Mouse (Mus musculus): Measurements from ENCODE around the gene Xkr7. TPM values are rescaled to one million over a fixed set of nuclear protein-coding genes. Genes with fewer than 3 reads are reported as not detected.

The Xkr7 gene
- polyA plus RNA-seq, 1 experiment from 2014 or later, result 1.0 TPM

DNA sequence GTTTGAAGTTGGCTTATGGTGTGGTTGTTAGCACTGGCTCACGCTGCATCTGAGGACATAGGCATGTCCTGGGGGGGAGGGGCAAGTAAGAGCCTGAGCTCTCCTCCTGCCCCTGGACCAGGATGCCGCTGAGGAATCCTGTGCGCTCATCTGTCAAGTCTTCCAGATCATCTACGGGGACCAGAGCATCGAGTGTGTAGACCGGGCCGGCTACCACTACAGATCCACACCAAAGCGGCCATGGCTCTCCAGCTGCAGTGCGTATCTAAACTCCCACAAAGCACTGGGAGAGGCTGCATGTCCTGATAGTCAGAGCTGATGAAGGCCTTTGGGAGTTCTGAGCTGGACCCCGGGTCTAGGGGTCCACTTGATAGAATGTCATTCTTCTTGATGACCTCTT, 43.0 kb downstream of the Xkr7 start:
- no peak for DNase-seq
- peaks cover 32% of the 10 kb centered on the region for H3K27me3 ChIP-seq (ENCODE audit: control insufficient read depth, insufficient read depth, low read length)
- WGBS, result 88% methylated on average over 10 of the region's 10 CpGs

DNA sequence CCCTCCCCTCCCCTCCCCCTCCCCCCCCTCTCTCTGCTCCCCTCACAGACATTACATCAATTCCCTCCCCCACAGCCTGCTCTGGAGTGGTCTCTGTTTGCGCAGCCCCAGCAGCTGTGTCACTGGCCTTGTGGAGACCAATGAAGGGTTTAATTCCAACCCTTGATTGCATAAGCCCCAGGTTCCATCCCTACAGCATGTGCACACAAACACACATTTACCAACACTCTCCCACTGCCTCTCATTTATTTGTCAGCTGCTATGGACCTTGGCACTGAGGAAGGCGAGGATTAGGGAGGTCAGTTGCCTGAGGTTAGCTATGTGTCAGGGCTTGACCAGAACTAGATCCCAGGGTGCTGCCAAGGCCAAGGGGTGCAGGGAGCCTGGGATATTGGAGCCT, 44.3 kb downstream of the Xkr7 start:
- Histone ChIP-seq H3K9ac (replicated peaks; ENCODE audit: low read length) (no peak overlapping the region), H3K4me3 (replicated peaks; ENCODE audit: low read depth, low read length) (no peak overlapping the region), H3K27me3 (ENCODE audit: control insufficient read depth, insufficient read depth, low read length) (peaks cover 21% of the 10 kb centered on the region), H3K27ac (replicated peaks; ENCODE audit: low read depth, low read length) (no peak overlapping the region), H3K4me1 (ENCODE audit: control insufficient read depth, insufficient read depth, low read length) (0 out of 2 replicates have a peak, but pooled peaks cover 4% of the 10 kb centered on the region), H3K36me3 (ENCODE audit: control insufficient read depth, insufficient read depth, low read length) (no peaks in the 10 kb centered on the region), H3K4me2 (ENCODE audit: low read length) (no peak overlapping the region), H3K9me3 (ENCODE audit: control insufficient read depth, low read length) (no peaks in the 10 kb centered on the region)
- DNase-seq (no peak), ATAC-seq (ENCODE audit: low FRiP score, low TSS enrichment) (no peak)
- 53% methylated on average over 2 of the region's 2 CpGs for WGBS

More for the DNA sequence above, 43.0 kb downstream of the Xkr7 start:
- no peaks in the 10 kb centered on the region for H3K9me3 ChIP-seq (ENCODE audit: control insufficient read depth, low read length)
- H3K4me3 ChIP-seq (replicated peaks; ENCODE audit: low read depth, low read length), result no peak overlapping the region
- no peaks in the 10 kb centered on the region for H3K36me3 ChIP-seq (ENCODE audit: control insufficient read depth, insufficient read depth, low read length)
- 0 out of 2 replicates have a peak, but pooled peaks cover 8% of the 10 kb centered on the region for H3K4me1 ChIP-seq (ENCODE audit: control insufficient read depth, insufficient read depth, low read length)
- no peak overlapping the region for H3K4me2 ChIP-seq (ENCODE audit: low read length)
- no peak for ATAC-seq (ENCODE audit: low FRiP score, low TSS enrichment)
- no peak overlapping the region for H3K27ac ChIP-seq (replicated peaks; ENCODE audit: low read depth, low read length)
- H3K9ac ChIP-seq (replicated peaks; ENCODE audit: low read length), result no peak overlapping the region

DNA sequence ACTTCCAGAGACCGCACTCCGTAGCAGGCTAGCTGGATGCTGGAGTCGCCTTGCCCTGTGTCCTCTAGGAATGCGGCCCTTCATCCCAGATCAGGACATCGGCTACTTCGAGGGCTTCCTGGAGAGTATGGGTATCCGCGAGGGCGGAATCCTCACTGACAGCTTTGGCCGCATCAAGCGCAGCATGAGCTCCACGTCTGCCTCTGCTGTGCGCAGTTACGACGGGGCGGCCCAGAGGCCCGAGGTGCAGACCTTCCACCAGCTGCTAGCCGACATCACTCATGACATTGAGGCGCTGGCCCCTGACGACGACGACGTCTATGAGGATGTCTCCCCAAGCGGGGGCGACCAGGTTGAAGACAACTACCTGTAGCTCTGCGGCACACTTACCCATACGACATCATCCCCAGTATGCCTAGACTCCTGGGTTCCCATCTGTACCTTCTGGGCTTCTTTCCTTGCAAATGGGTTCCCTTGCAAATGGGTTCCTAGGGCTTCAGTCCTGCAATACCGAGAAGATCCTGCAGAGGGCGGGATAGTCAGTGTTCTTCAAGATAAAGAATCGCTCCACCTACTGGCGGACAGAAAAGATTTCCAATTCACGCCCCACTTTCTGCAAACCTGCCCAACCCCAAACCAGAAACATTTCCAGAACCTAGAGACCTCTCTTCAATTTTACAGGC, 49.3 kb downstream of the Xkr7 start:
- H3K36me3 ChIP-seq (ENCODE audit: control insufficient read depth, insufficient read depth, low read length), result no peaks in the 10 kb centered on the region
- no peak for ATAC-seq (ENCODE audit: low FRiP score, low TSS enrichment)
- 35% methylated on average over 32 of the region's 32 CpGs for WGBS

DNA sequence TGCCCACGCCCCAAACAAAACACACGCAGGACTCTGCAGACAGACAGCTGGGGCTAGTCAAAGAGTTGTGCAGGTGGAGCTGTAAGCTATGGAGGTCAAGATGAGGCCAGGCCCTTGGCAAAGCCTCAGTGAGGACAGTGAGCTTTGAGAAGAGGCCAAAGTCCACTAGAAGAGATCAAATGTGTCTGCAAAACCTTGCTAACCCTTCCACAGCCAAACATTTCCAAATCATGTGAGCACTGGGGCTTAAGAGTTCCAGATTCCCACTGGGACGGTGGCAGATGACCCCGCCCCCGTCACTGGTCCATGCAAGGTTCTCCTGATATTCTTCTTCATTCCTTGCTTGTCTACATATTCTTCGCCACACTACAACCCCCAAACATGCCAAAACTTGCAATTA, 50.2 kb downstream of the Xkr7 start:
- ATAC-seq (ENCODE audit: low FRiP score, low TSS enrichment) (no peak), DNase-seq (no peak)
- H3K27ac ChIP-seq (replicated peaks; ENCODE audit: low read depth, low read length), result no peak overlapping the region
- H3K27me3 ChIP-seq (ENCODE audit: control insufficient read depth, insufficient read depth, low read length), result no peaks in the 10 kb centered on the region
- H3K4me1 ChIP-seq (ENCODE audit: control insufficient read depth, insufficient read depth, low read length), result no peaks in the 10 kb centered on the region
- H3K4me3 ChIP-seq (replicated peaks; ENCODE audit: low read depth, low read length), result no peak overlapping the region
- H3K4me2 ChIP-seq (ENCODE audit: low read length), result no peak overlapping the region
- WGBS, result 89% methylated on average over 6 of the region's 6 CpGs
- H3K36me3 ChIP-seq (ENCODE audit: control insufficient read depth, insufficient read depth, low read length), result no peaks in the 10 kb centered on the region
- no peak overlapping the region for H3K9ac ChIP-seq (replicated peaks; ENCODE audit: low read length)
- no peaks in the 10 kb centered on the region for H3K9me3 ChIP-seq (ENCODE audit: control insufficient read depth, low read length)

More for the DNA sequence above, 49.3 kb downstream of the Xkr7 start:
- Histone ChIP-seq H3K9ac (replicated peaks; ENCODE audit: low read length) (no peak overlapping the region), H3K4me2 (ENCODE audit: low read length) (no peak overlapping the region), H3K27ac (replicated peaks; ENCODE audit: low read depth, low read length) (no peak overlapping the region), H3K9me3 (ENCODE audit: control insufficient read depth, low read length) (no peaks in the 10 kb centered on the region), H3K27me3 (ENCODE audit: control insufficient read depth, insufficient read depth, low read length) (no peaks in the 10 kb centered on the region), H3K4me1 (ENCODE audit: control insufficient read depth, insufficient read depth, low read length) (no peaks in the 10 kb centered on the region), H3K4me3 (replicated peaks; ENCODE audit: low read depth, low read length) (no peak overlapping the region)
- DNase-seq, result peak; percentile 91

DNA sequence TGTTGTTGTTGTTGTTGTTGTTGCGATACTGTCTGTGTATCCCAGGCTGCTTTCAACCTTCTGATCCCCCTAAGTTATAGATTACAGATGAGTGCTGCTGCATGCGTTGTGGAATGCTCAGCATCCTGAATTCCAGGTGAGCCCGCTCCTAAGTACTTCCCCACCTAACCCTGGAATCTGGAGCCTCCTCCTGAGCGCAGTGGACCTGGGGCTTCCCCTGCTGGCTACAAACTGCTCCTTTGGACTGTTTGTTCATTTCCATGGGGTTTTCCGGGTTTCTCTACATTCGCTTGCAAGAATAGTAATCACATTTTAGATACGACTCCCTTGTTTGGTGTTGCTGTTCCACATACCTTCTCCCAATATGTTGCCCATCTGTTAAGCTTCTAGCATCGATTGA, 51.6 kb downstream of the Xkr7 start:
- no peaks in the 10 kb centered on the region for H3K36me3 ChIP-seq (ENCODE audit: control insufficient read depth, insufficient read depth, low read length)
- no peak overlapping the region for H3K27ac ChIP-seq (replicated peaks; ENCODE audit: low read depth, low read length)
- no peak overlapping the region for H3K9ac ChIP-seq (replicated peaks; ENCODE audit: low read length)
- DNase-seq (no peak), ATAC-seq (ENCODE audit: low FRiP score, low TSS enrichment) (no peak)
- H3K9me3 ChIP-seq (ENCODE audit: control insufficient read depth, low read length), result no peaks in the 10 kb centered on the region
- no peaks in the 10 kb centered on the region for H3K4me1 ChIP-seq (ENCODE audit: control insufficient read depth, insufficient read depth, low read length)
- H3K4me3 ChIP-seq (replicated peaks; ENCODE audit: low read depth, low read length), result no peak overlapping the region
- no peak overlapping the region for H3K4me2 ChIP-seq (ENCODE audit: low read length)
- H3K27me3 ChIP-seq (ENCODE audit: control insufficient read depth, insufficient read depth, low read length), result no peaks in the 10 kb centered on the region
- 88% methylated on average over 8 of the region's 8 CpGs for WGBS

DNA sequence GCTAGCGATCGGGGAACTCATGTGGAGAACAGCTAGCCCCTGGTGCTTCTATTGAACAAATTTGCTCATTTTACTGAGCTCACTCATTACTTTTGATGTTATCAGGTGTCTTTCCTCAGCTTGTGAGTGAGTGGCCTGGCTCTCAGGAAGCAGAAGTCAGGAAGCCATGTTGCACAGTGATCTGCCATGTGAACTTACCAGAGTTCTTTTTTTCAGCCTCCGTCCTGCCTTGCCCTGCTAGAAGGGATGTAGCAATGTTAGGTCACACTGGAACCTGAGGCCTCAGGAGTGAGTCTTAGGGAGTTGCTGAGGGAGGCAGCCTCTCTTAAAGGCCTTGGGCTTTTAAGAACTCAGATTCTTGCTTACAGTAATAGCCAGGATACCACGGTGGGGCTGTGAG, 52.2 kb downstream of the Xkr7 start:
- no peak for DNase-seq
- ATAC-seq (ENCODE audit: low FRiP score, low TSS enrichment), result no peak
- H3K9me3 ChIP-seq (ENCODE audit: control insufficient read depth, low read length), result no peaks in the 10 kb centered on the region
- no peak overlapping the region for H3K4me2 ChIP-seq (ENCODE audit: low read length)
- H3K36me3 ChIP-seq (ENCODE audit: control insufficient read depth, insufficient read depth, low read length), result no peaks in the 10 kb centered on the region
- no peaks in the 10 kb centered on the region for H3K27me3 ChIP-seq (ENCODE audit: control insufficient read depth, insufficient read depth, low read length)
- H3K4me3 ChIP-seq (replicated peaks; ENCODE audit: low read depth, low read length), result no peak overlapping the region
- H3K4me1 ChIP-seq (ENCODE audit: control insufficient read depth, insufficient read depth, low read length), result no peaks in the 10 kb centered on the region
- WGBS, result 87% methylated on average over 4 of the region's 4 CpGs
- H3K9ac ChIP-seq (replicated peaks; ENCODE audit: low read length), result no peak overlapping the region
- H3K27ac ChIP-seq (replicated peaks; ENCODE audit: low read depth, low read length), result no peak overlapping the region

DNA sequence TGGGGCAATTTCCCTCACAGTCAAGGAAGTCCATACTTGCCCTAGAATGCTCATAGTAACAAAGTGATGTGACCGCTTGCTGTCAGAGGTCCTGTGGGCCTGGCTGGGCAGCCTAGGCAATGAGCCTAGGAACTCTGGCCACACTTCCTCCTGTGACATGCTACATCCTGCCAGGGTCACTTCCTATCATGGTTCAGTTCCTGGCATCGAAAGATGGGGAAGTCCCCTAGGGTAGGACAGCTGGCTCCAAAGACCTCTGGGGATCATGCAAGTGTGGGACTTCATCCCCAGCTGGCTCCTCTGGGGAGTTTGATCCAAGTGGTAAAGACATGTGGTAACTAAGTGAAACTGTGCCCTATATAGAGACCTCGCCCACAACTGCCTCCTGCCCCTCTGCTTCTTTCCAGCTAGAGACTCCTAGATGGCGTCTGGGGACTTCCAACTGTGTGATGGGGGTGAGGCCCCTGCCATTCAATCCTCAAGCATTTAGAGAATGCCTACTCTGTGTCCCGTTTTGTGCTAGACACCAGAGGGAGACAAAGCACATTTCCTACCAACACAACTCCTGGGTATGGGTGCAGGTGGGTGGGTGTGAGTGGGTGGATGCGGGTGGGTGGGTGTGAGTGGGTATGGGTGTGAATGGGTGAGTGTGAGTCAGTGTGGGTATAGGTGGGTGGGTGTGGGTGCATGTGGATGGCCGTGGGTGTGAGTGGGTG, 52.8 kb downstream of the Xkr7 start:
- H3K27ac ChIP-seq (replicated peaks; ENCODE audit: low read depth, low read length), result no peak overlapping the region
- no peak overlapping the region for H3K4me3 ChIP-seq (replicated peaks; ENCODE audit: low read depth, low read length)
- no peak for ATAC-seq (ENCODE audit: low FRiP score, low TSS enrichment)
- no peaks in the 10 kb centered on the region for H3K9me3 ChIP-seq (ENCODE audit: control insufficient read depth, low read length)
- H3K36me3 ChIP-seq (ENCODE audit: control insufficient read depth, insufficient read depth, low read length), result no peaks in the 10 kb centered on the region
- H3K4me2 ChIP-seq (ENCODE audit: low read length), result no peak overlapping the region
- no peak overlapping the region for H3K9ac ChIP-seq (replicated peaks; ENCODE audit: low read length)
- H3K4me1 ChIP-seq (ENCODE audit: control insufficient read depth, insufficient read depth, low read length), result no peaks in the 10 kb centered on the region
- H3K27me3 ChIP-seq (ENCODE audit: control insufficient read depth, insufficient read depth, low read length), result no peaks in the 10 kb centered on the region
- WGBS, result 69% methylated on average over 7 of the region's 7 CpGs
- no peak for DNase-seq

DNA sequence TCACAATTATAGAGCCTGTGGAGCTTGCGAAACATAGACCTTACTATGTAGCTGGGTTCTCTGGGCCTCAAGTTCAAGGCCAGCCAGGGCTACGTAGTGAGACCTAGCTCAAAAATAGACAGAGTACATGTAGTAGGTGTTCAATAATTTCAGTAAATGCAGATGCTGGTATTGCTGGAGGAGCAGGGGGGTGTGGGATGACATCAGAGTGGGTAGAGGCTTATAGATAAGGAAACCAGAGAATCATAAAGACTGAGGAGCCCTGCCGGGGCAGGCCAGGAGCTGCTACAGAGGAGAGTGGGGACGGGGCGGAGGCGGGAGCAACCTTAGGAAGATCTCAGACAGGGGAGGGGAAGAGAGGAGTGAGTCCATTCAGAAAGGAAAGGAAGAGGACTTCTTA, 53.9 kb downstream of the Xkr7 start:
- Histone ChIP-seq H3K4me2 (ENCODE audit: low read length) (no peak overlapping the region), H3K4me3 (replicated peaks; ENCODE audit: low read depth, low read length) (no peak overlapping the region), H3K27ac (replicated peaks; ENCODE audit: low read depth, low read length) (no peak overlapping the region), H3K9me3 (ENCODE audit: control insufficient read depth, low read length) (no peaks in the 10 kb centered on the region), H3K9ac (replicated peaks; ENCODE audit: low read length) (no peak overlapping the region), H3K36me3 (ENCODE audit: control insufficient read depth, insufficient read depth, low read length) (no peaks in the 10 kb centered on the region), H3K27me3 (ENCODE audit: control insufficient read depth, insufficient read depth, low read length) (no peaks in the 10 kb centered on the region), H3K4me1 (ENCODE audit: control insufficient read depth, insufficient read depth, low read length) (no peaks in the 10 kb centered on the region)
- ATAC-seq (ENCODE audit: low FRiP score, low TSS enrichment) (no peak), DNase-seq (no peak)
- 91% methylated on average over 6 of the region's 6 CpGs for WGBS

DNA sequence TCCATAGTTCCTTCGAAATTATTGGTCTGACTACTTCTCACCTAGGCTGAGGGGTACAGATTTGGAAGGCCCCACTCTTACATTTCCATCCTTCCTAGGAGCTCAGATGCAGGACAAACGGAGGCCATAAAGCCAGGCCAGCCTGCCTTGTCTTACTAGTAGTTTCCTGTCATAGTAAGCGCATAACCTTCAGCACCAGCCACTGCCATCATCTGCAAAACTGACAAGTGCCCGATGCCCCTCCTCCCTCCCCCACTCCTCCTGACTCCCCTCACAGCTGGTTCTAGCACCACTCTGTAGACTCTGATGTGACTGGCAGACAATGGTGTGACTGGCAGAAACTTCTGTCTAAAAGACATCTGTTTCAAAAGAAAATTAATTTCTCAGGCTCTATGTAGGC, 54.5 kb downstream of the Xkr7 start:
- Histone ChIP-seq H3K36me3 (ENCODE audit: control insufficient read depth, insufficient read depth, low read length) (no peaks in the 10 kb centered on the region), H3K27me3 (ENCODE audit: control insufficient read depth, insufficient read depth, low read length) (no peaks in the 10 kb centered on the region), H3K9ac (replicated peaks; ENCODE audit: low read length) (no peak overlapping the region), H3K9me3 (ENCODE audit: control insufficient read depth, low read length) (no peaks in the 10 kb centered on the region), H3K27ac (replicated peaks; ENCODE audit: low read depth, low read length) (no peak overlapping the region), H3K4me3 (replicated peaks; ENCODE audit: low read depth, low read length) (no peak overlapping the region), H3K4me2 (ENCODE audit: low read length) (no peak overlapping the region), H3K4me1 (ENCODE audit: control insufficient read depth, insufficient read depth, low read length) (no peaks in the 10 kb centered on the region)
- WGBS, result 89% methylated on average over 4 of the region's 4 CpGs
- no peak for DNase-seq
- no peak for ATAC-seq (ENCODE audit: low FRiP score, low TSS enrichment)

All from midbrain, embryonic 14.5 days (tissue).